Mouse (Mus musculus) liver, adult 2 months (tissue): ENCODE measurements at regions not wholly inside any gene's neighbourhood (a gene's known extent, or its start where the extent isn't known, plus 50 kb on each side); places are given as distances from the start of the nearest gene placed in this dataset.

ENCODE experiments used
- CTCF ChIP-seq: fragments of 200-500 bp; IDR thresholded peaks from 2 replicates; pipeline ENCODE4 v1.5.1; 2011; ENCODE audit warnings: low read depth, low read length, control low read depth
- POLR2A ChIP-seq: fragments of 200-500 bp; IDR thresholded peaks from 2 replicates; pipeline ENCODE4 v1.6.1; 2011; ENCODE audit warnings: low read length, control low read depth; ENCODE audit not compliant: insufficient read depth; ENCODE audit errors: extremely low read depth

DNA sequence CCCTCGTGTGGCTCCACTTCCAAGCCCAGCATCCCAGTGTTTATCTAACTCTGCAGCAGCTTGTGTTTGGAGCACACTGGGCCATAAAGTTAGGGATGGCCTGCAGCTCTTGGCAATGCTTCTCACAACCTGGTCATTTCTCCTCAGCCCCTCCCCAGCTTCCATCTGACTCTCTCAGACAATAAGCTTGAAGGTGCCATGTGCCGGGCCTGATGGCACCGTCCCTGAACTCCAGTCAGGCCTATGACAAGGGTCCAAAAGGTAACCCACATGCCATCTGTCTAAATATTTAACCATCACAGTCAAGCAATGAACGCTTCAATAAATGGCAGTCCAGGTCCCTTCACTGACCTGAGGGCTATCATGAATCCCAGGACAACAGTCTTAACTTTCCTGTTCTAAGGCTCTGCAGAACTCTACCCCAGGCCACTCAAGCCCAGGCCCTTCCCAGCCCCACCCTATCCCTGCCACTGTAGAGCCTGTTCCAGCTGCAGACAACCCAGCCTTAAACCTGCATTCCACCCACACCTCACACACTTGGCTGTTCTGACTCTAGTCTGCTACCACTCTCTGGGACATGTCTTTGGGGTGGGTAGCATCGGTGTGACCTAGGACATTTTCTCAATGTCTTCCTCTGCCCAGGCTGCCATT lies 111.8 kb downstream of the Banf2 start:
- no peak for TF ChIP-seq CTCF
- TF ChIP-seq POLR2A = no peak
